Mouse (Mus musculus) kidney, postnatal 4 days (tissue): ENCODE measurements around the gene Cwf19l1.
"Not testable (repeated sequence)": the region's sequence is repeated elsewhere in the genome, so short reads cannot be mapped to it uniquely, and the experiment has no call there.

Source experiments
- DNase-seq, 2 experiments: peaks; one replicate each; pipeline ENCODE4 v3.0.0; 2021; ENCODE audit warnings: mixed read lengths in 2 of 2

Cwf19l1 gene

DNA sequence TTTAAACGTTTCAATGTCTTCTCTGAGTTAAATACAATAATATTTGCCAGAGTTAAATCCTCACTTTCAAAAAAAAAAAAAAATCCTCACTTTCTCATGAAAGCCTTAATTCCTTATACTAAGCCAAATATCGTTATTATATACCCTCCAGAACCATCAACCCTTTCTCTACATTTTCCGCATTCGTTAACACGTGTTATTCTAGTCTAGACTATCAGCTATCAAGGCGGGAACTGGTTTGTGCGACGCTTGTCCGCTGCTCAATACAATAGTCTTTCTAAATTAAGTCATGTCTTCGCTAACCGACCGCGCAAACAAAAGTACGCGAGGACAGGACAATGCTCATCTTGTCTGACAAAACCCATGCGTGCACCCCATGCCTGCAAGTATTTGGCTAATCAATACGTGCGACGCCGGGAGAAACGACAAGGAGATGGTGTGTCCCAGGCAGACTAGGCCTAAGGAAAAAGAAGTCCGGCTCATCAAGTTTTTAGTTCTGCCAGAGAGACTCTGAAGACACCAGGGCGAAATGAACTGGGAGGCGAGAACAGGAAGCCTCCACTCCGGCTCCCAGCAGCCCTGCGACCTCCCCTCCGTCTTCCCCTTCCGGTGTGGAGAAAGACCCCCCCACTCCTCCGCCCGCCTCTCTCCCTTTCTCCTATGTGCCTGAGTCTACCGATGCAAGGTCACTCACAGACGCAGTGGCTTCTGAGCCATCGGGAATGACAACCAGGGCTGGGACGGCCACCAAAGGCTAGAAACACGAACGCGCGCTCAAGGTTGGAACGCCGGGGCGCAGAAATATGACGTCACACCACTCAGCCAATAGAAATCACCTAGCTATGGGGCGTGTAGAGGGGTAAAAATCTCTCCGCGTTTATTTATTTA, at the start of gene Cwf19l1:
TSS of gene Cwf19l1 (minus strand) at position 805 of the 888 bp plus-strand sequence.
- DNase-seq: peak; percentile 92 to 93

DNA sequence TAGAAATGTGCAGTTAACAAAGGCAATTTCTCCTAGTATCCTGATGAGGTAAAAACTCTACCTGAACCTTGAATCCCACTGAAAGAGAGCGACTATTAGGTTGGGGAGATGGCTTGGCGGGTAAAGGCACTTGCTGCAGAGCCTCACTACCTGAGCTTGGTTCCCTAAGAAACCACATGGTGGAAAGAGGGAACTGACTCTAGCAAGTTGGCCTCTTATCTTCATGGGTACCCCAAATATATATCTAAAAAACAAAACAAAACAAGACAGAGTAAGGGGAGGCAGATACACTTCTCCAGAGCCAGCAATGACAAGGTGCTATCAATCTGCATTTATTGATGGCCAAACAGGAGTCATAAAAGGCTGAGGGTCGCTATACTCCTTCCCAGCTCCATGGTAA, 48.3 kb upstream of the Cwf19l1 start:
- DNase-seq: no peak

DNA sequence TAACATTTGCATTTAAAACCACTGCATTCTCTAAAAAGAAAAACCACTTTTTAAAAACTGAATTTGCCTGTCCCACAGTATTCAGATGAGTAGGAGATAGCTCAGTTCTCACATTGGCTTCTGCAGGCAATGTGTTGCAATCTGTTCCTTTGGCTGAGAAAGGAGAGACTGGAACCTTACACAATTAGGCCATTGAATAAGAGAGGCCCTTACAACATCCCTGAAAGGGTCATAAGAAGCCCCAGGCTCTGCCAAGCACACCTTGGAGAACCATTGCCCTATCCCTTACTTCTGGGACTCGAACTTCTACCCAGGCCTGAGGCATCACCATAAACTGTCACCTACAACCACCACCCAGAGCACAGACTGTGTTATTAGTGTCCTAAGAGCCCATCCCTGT, 44.8 kb upstream of the Cwf19l1 start:
- no peak for DNase-seq

DNA sequence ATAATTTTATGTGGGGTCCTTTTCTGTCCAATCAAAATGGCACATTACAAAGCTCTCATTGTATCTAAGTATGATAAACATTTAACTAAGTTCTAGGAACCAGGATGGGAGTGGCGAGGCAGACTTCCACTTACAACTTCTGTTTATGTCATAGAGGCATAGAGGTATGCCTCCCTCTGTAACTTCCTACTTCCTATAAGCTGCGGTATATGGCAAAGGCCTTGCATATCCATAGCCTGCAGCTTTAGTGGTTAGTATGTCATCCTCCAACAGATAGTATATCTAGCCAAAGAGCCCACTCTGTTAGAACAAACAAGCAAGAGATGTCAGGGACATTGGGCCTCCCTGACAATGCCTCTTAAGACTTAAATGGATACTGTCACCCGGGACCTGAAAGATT, 41.1 kb upstream of the Cwf19l1 start:
- no peak for DNase-seq

DNA sequence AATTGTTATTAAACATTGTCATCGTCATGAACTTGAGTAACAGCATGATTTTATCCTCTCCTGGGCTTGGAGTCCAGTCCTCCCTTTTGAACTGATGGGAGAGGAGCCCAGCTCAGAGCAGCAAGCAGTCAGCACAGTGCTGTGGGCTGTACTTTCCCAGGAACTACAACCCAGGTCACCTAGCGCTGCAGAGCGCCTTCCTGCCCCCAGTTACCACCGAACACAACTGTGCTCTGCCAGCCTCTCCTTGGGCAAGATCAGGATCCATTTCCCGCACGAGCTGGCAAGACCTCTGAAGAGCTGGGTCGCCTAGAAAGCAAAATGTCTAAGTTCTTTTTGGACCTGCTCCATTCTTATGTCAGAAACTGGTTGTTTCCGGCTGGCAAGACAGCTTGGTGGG, 39.2 kb upstream of the Cwf19l1 start:
- DNase-seq: no peak

DNA sequence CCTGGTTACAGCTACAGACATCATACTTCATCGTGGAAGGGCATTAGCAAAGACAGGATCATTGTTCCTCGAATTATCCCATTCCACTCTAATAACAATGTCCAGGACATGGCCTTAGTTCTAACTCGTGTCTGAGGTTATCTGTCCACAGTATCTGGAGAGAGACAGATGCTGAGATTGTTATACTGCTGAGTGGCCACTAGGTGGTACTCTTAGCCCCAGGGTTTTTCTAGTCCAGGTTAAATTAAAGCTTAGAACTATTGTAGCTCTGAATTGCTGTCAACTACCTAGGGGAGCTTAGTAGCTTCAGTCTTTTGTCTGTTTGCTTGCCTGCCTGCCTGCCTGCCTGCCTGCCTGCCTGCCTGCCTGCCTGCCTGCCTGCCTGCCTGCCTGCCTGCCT, 25.8 kb upstream of the Cwf19l1 start:
- DNase-seq: no peak

DNA sequence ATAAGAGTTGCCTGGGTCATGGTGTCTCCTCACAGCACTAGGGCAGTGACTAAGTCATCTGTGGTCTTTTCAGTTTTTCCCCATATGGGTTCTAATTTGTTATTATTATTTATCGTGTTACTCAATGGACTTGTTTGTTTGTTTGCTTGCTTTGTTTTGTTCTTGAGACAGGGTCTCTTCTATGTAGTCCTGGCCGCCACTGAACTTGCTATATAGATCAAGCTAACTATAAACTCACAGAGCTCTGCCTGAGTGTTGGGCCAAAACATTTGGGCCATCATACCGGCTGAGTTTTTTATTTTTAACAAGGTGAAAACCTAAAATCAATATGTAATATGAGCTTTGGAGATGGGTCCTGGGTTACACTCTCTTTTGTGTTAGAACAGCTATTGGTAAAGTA, 23.7 kb upstream of the Cwf19l1 start:
- DNase-seq: no peak

DNA sequence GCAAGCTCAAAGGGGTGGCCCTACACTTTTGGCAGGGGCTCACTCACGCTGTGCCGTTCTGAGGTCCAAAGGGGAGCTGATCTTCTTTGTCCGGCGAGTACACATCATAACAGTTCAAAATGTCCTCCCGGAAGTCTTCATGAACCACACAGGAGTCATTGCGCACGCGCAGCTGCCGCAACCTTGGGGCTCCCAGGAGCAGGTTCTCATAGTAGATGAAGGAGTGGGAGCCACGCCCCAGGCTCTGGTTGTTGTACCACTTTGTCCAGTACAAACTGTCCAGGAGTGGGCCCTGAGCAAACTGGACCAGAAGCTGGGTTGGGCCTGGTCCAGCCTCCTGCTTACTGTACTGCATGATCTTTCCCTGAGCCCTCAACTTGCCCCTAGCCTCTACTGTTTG, 21.3 kb upstream of the Cwf19l1 start:
- no peak for DNase-seq

DNA sequence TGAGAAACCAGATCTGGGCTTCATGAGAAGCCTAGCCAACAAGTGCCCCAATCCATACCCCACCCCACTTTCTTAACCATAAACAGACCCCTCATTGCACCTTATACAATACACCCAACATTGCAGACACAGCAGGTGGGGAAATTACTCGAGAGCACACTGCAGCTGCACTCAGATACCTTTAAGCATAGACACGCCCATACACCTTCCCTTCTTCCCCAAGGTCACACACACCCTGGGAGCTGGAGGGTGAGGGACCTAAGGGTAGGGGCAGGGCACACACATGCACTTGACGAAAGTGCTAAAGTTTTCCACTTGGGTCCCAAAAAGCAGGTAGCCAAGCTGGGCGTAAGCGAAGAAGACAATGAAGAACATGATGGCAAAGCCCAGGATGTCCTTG, 18.1 kb upstream of the Cwf19l1 start:
- DNase-seq: no peak

DNA sequence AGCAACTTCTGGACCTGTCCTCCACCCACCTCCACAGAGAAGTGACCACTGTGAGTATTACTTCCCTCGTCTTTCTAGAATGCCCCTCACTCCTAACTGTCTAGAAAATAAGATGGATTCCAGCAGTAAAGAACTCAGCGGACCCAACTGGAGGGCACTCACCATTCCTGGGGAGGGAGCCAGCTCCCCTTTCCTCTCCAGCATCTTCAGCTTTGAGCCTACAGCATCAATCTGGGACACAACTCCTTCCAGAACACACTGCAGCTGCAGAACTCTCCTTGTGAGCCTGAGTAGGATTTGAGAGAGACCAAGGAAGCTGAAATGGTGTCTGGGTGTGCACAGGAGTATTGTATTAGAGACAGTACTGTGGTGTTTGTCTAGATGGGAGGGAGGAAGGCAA, 13.3 kb upstream of the Cwf19l1 start:
- no peak for DNase-seq

DNA sequence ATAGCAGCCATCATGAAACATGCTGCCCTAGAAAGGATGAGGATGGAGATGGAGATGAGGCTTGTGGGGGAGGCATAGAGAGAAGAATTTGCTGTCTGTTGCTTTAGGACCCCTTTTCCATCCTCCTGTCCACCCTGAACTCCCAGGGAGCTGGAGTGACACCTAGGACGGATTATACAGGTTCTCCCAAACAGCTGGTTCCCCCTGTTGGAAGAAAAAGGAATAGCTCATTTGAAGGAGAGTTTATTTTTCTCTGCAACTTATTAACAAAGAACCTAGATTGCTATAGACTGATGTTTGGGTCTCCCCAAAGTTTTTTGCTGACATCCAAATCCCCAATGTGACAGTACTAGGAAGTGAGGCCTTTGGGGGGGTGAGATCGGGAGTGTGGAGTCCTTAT, 12.7 kb upstream of the Cwf19l1 start:
- DNase-seq: no peak

DNA sequence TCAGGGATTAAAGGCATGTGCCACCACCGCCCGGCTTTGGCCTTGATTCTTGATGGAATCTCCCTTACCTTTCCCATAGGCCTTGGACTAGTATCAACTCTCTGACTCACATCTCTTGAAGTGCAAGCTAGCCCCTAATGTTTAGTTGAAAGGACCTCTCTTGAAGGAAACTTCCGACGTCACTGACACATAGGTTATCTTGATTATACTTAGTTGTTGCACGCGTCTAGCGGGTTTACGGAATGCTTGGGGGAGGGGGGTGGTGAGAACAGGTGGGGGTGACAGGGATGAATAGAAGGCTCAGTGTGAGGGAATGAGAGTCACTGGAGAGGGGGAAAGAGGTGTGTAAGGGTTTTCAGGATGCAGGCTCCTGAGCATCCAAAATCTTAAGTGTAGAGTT, 11.3 kb upstream of the Cwf19l1 start:
- no peak for DNase-seq

DNA sequence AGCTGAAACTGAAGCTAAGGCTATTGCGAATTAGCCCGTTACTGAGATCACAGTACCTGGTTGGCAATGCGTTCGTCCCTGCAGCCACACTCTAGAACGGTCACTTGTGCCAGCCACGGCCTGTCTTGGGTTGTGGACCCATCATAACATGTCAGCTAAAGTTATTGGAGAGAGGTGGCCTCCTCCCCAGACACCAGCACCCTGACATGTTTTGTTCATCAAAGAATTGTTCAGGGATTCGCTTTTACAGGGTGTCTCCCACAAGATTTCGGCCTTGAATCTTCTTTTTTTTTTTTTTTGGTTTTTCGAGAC, 10.8 kb upstream of the Cwf19l1 start:
- DNase-seq: no peak

DNA sequence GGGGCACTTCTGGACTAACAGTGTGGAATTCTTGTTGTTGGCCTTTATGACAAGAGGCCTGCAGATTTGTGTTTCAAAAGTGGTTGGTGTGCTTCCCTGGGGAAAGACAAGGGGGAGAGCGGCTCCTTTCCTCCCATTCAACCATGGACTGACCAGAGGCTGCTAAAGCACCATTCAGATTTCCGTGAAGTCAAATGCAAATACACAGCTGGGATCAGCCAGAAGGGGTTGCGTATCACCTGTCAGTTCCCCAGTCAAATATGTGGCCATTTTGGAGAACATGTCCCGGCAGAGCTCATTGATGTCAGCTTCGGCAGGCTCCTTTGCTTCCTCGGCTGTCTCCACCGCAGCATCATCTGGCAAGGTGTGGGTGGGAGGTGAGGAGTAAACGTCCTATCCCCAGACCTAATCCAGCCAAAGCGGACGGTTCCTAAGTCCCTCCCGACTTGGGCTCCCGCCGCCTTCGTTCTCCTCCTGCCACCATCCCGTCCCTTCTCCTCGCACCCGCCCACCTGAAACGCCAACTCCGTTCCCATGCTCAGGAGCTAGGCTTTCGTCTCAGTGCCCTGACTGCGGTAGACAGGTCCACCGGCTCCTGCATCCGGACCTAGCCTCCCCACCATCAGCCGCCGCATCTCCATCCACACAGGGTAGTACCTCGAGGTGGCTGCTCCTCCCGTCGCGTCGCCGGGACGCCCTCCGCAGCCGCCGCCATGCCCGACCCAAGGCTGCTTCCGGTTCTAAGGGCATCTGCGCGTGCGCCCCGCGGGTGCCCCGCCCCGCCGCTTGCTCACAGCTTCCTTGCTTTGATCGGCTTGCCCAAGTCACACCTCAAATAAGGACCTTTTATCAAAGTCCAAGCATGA, 10.3 kb upstream of the Cwf19l1 start, which contains the start of gene Bloc1s2:
TSS of gene Bloc1s2 (minus strand) at position 745 of the 866 bp plus-strand sequence.
- peak; percentile 92 to 94 for DNase-seq

DNA sequence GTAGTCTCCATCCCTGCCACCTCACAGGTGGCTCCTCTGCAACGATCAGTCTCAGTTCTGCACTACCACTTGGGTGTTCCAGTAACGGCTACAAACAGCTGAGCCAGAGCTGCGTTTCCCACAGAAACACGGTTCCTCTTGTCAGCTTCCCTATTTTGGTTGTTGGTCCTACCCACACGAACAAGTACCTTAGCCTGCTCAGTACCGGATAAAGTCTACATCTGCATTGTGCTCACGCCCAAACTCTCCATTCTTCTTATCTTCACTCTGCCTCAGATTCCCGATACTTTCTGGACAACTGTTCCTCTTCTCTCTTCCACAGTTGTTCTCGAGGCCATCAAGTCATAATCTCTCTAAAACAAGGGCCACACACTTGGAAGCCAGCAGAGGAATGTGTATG, 8.7 kb upstream of the Cwf19l1 start:
- DNase-seq: no peak

DNA sequence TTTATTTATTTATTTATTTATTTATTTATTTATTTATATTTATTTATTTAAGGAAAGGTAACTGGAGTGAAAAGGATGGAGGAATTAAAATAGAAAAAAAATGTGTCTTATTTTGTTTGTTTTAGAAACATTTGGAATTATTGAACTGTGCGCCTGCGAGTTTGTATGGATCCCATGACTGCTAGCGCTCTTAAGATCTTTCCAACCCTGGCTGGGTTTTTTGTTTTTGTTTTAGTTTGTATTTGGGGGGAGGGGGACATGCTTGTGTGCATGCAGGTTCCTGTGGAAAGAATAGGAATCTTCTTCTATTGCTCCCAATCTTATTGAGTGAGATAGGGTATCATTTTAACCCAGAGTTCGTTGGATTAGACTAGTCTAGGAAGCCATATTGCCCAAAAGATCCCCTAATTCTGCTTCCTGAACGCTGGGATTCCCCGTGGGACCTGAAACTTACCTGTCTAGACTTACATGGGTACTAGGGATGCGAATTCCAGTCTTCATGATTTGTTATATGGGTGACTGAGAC, 347 bp upstream of the Cwf19l1 start:
- peak in 1 of 2 experiments; percentile 10 for DNase-seq

DNA sequence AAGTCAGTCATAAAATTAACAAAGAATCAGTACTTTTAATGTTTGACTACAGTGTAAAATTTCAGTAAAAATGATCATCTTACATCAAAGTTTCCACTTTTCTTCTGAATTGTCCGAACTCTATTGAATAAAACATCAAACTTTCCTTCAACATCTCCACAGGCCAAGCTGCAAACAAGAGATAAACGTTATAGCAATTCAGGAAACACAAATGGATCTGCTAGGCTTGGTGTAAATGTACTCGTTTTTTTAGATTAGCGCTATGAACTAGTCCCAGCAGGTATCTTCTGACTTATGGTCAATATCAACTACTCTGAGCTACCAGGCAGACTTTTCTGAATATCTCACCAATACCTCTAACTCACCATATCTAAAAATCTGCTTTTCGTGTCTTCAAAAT, 2.8 kb downstream of the Cwf19l1 start:
- no peak for DNase-seq

DNA sequence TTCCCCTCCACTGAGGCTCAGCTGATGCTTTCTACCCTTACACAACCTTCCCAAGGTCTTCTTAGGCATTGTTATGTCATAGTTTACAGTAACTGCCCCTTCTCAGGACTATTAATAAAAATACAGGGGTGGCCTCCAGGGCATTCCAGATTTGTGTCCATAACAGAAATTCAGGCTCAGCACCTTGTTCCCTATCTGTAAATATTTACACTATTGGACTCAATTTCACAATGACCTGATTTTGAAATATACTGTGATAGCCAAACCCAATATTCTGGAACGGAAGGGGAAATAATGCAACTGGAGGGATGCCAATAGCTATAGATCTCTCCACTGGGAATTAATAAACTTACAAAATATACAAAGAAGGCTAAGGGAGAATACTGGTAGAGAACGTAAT, 7.1 kb downstream of the Cwf19l1 start:
- DNase-seq: no peak

DNA sequence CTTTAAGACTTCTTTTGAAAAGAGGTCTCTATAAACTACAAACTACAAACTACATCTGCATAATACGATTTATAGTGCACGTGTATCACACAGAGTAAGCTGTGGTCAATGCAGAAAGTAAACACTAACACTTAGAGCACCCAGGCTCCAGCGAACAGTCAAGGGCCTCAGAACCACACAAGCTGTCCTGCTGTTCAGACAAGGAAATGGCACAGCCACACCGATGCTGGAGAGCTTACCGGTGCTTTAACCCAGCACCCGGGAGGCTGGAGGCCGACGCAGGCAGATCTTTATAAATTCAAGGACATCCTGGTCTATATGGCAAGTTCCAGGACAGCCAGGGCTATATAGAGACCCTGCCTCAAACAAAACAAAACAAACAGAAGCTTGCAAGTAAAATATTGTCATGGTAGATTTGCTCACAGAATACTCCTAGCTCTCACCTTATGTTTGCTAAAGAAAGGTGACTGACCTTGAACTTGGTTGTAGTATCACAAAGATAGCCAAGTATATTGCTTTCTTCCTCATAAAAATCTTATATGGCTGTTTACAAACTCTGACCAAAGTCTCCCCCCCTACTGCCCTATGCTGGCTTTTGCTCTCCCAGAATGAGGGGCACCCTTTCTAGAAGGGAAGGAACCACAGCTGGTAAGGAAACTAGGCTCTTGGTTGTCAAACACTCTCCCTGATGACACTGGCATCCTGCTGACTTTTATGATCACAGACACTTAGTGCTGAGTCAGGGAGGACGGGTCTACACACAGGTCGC, 7.8 kb downstream of the Cwf19l1 start:
- no peak for DNase-seq

DNA sequence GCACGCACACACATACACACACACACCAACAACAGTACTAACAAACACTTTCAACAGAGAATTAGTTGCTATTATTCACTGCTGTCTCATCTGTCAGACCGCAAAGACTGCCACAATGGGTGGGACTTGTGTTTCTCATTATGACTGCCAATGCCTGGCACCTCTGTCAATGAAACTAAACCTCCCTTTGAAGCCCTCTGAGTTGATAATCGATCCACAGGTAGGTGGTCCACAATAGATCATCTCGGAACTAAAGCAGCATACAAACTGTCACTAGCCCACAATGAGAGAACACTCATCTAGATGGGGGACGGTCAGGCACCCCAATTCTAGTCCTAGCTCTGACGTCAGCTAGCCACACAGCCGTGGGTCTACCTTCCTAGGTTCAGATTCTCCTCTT, 14.5 kb downstream of the Cwf19l1 start:
- DNase-seq: no peak

DNA sequence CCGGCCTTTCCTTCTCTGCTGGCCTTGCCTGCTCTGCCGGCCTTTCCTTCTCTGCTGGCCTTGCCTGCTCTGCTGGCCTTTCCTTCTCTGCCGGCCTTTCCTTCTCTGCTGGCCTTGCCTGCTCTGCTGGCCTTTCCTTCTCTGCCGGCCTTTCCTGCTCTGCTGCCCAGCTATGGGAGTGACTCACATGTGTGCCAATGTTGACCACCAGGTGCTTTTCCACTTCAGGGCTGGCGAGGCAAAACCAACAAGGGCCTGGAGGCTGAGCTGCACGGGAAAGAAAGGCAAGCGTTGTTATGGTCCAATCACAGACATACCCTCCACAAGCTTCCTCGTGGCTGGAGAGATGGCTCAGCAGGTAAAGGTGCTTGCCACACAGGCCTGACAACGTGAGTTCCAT, 15.0 kb downstream of the Cwf19l1 start:
- not testable (repeated sequence) for DNase-seq

DNA sequence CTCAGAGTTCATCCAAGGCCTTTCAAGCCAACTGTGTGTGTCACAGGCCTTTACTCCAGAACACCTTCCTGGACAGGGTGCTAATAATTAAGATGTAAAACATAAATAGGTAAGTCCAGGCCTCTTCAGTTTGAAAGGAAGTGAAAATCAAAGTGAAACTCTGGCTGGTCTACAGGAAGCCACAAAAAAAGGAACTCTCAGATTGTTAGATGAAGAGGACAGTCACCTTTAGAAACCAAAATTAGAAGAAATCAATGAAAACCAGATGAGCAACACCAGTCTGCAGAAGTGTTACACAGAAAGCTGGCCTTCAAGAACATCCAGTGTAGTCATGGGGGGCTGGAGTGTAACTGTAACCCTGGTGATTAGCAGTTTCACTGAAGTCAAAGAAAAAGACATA, 17.9 kb downstream of the Cwf19l1 start:
- DNase-seq: no peak

DNA sequence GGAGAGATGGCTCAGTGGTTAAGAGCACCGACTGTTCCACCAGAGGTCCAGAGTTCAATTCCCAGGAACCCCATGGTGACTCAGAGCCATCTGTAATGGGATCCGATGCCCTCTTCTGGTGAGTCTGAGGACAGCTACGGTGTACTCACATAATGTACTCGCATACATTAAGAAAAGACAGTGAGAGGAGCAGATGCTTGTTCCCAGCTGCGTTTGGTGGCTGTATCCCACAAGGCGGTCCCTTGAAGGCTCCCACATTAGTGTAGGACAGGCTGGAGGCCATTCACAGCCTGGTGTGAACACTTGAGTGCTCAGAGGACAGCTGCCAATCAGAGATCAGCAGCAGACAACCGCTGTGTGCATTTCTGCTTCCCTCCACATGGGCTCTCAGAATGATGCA, 24.0 kb downstream of the Cwf19l1 start:
- peak; percentile 17 to 38 for DNase-seq
